Mouse (Mus musculus) brain, embryonic 18.5 days (tissue): ENCODE data around the gene Aff4.
"Not testable (repeated sequence)": the region's sequence is repeated elsewhere in the genome, so short reads cannot be mapped to it uniquely, and the experiment has no call there.

Source experiments
- DNase-seq: peaks from one replicate; pipeline ENCODE4 v3.0.0-alpha.2; 2012; ENCODE audit warnings: low read depth, low spot score

Gene Aff4

GRCm38 (mm10) chr11:53350291-53351223 lies at the start of gene Aff4:
Gene Aff4, plus strand, starts transcription at chr11:53350833.
- peak; percentile 81 for DNase-seq

- no peak for DNase-seq
These were observed 49.5 kb upstream of the Aff4 start for GRCm38 (mm10) chr11:53301167-53301515.

- DNase-seq = no peak
These were observed 46.4 kb upstream of the Aff4 start for GRCm38 (mm10) chr11:53304044-53304840.

- no peak for DNase-seq
These were observed 43.7 kb upstream of the Aff4 start for GRCm38 (mm10) chr11:53306965-53307364.

DNA sequence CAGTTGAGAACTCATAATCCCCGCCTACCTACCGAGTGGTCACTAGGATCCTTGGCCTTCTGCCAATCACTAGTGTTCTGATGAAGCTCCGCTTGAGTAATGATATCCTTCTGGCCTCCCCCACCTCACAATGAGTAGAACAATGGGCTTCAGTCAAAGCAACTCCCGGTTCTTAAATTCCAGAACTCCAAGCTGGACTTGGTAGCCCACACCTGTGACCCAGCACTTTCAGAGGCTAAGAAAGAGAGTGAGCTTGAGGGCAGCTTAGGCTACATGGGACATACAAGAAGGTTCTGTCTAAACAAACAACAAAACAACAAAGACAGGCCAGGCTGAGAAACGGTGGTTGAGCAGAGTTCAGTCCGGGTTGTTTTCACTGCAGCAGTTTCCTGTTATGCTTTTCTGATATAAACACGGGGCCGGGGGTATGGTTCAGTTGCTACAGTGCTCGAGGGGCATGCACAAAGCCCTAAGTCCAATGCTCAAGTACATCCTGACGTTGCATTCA lies 43.0 kb upstream of the Aff4 start:
- DNase-seq = no peak

DNA sequence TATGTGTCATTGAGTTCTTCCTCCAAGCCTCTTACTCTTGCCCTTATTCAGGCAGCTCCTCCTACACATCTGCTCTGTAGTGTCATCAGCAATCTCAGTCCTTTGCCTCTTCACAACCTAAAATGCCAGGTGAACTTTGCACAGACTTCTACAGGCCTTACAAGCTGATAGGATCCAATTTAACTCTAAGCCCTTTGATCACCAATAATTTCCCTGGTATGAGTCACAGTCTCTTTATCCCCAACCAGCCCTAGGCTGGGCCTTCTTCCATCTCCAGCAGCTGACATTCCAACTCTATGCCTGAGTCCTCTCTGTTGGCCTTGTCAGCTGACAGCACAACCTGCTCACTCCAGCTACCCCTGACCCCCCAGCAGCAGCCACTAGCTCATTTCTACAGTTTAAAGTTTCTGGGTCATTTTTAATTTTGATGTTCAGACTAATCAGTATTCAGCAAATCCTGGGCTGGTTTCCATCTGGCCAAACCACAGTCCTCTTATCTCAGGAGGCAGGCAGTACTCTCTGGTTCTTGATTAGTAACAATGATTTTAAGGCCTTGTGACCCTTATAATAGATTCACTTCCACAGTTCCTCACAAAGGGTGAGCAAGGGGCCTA lies 42.3 kb upstream of the Aff4 start:
- no peak for DNase-seq

GRCm38 (mm10) chr11:53308884-53309310 lies 41.7 kb upstream of the Aff4 start:
- no peak for DNase-seq

DNA sequence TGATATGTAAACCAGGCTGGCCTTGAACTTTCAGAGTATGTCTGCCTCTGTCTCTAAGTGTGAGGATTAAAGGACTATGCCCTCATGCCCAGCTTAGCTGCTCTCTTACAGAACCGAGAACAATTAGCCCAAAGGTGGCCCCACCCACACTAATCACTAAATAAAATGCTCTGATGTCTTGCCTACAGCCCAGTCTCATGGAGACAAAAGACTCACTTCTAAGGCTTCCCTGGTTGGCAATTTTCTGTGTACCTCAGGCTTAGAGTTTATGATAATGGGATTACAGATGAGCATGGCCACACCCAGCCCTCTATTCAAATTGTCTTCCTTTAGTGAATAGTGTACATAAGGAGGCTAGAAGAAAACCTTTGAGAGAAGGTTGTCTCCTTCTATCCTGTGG lies 39.2 kb upstream of the Aff4 start:
- DNase-seq = no peak

DNA sequence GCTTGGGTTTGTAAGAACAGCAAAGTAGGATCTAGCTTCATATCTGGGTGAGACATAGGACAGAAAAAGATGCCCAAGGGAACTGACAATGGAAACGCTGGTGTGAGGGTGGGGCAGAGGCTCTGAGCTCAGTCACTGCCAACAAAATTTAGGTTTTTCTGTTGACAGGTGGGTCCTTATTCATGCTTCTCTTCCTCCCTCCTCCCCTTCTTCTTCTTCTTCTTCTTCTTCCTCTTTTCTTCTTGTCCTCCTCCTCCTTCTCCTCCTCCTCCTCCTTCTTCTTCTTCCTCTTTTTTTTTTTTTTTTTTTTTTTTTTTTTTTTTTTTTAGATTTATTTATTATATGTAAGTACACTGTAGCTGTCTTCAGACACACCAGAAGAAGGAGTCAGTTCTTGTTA lies 37.8 kb upstream of the Aff4 start:
- DNase-seq = not testable (repeated sequence)

DNA sequence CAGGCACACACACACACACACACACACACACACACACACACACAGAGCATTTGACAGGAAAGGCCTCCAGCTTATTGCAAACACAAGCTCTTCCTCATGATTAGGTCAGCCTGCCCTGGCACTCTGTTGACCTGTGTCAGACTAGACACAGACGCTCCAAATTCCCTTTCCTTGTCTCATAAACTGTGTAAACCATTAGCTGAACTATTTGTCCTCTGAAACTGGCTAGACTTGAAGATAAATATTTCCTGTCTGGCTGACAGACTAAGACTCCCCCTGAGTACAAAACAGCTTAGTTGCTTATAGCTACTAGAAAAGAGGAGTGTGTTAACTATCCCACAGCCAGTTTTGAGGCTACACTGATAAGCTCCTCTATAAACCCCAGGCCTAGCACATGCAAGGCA lies 35.9 kb upstream of the Aff4 start:
- no peak for DNase-seq

DNA sequence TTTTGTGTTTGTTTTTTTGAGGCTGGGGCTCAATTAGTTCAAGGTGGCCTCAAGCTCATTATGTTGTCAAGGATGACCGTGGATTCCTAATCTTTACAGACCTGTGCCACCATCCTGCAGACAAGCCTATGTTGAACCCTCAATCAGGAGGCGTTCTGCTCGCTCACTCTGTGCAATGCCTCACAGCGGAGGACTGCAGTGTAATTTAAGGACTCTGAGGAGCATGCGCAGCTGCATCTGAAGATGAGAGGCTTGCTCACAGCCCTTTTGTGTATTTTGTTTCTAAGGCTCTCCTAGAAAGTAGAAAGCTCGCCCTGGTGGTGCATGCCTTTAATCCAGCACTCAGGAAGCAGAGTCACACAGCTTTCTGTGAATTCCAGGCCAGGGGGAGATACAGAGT lies 33.6 kb upstream of the Aff4 start:
- no peak for DNase-seq

- DNase-seq = no peak
These were observed 32.6 kb upstream of the Aff4 start for GRCm38 (mm10) chr11:53318041-53318440.

DNA sequence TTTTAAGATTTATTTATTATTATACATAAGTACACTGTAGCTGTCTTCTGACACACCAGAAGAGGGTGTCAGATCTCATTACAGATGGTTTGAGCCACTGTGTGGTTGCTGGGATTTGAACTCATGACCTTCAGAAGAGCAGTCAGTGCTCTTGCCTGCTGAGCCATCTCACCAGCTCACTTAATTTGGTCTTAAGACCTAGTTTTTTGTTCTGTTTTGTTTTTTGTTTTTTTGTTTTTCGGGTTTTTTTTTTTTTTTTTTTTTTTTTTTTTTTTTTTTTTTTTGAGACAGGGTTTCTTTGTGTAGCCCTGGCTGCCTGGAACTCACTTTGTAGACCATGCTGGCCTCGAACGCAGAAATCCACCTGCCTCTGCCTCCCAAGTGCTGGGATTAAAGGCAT lies 32.1 kb upstream of the Aff4 start:
- not testable (repeated sequence) for DNase-seq

- not testable (repeated sequence) for DNase-seq
These were observed 30.8 kb upstream of the Aff4 start for GRCm38 (mm10) chr11:53319867-53320266.

DNA sequence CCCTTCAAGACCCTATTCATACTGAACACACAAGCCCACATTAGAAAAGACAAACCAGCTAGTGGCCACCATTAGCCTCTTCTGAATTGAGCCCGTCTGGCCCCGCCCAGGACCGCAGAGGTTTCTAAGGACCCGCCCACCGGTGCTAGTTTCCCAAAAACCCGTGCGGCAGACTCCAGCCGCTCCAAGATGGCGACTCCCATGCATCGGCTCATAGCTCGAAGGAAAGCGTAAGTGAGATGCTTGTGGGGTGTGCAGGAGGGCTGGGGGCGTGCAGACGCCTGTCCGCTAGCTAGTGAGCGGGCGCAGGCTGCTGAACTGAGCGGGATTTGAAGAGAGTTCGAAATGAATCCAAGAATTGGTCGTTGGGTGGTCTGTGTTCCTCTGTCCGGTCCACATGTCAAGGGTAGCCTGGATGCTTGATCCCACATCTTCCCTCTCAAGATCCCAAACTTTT lies 26.1 kb upstream of the Aff4 start, which contains the start of gene Zcchc10:
TSS of gene Zcchc10 (plus strand) at position 168 of the 457 bp plus-strand sequence.
- DNase-seq = peak; percentile 63

DNA sequence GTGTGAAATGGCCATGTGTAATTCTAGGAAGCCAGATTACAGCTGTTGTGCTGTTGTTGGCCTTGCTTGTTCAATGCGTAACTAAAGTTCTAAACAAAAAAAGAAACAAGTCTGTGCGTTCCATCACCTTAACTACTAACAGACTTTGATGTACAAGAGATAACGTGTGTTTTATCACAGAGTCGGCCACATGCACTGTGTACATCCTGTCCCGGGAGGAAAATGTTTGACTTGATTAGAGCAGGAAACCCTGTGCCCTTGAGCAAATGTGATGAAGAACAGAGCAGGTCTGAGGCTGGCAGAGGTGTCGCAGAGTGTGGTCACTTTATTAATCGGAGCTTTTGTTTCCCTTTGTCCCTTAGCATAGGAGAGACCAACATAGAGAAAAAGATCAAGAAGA lies 20.3 kb upstream of the Aff4 start:
- DNase-seq = no peak

- DNase-seq = no peak
These were observed 19.5 kb upstream of the Aff4 start for GRCm38 (mm10) chr11:53331121-53331520.

DNA sequence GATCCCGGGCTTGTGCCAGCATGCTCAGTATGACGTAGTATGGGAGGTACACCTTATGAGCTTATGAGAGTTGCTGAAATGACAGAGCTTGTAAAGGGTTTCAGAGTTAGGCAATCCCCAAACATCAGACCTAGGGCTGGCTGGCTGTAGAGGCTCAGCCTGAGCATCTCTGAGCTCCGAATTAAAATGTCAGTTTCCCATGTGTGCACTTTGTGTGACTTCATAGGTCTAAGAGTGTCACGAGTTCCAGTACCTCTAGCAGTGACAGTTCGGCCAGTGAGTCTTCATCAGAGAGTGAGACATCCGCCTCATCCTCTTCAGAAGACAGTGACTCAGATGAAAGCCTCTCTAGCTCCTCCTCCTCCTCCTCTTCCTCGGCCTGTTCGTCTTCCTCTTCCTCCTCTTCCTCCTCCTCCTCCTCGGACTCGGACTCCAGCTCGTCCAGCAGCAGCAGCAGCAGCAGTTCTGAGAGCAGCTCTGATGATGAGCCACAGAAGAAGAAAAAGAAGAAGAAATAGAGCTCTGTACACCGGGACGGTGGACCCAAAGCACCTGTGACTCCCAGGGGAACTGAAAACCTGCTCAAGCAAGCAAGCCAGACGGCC lies 18.5 kb upstream of the Aff4 start:
- no peak for DNase-seq

DNA sequence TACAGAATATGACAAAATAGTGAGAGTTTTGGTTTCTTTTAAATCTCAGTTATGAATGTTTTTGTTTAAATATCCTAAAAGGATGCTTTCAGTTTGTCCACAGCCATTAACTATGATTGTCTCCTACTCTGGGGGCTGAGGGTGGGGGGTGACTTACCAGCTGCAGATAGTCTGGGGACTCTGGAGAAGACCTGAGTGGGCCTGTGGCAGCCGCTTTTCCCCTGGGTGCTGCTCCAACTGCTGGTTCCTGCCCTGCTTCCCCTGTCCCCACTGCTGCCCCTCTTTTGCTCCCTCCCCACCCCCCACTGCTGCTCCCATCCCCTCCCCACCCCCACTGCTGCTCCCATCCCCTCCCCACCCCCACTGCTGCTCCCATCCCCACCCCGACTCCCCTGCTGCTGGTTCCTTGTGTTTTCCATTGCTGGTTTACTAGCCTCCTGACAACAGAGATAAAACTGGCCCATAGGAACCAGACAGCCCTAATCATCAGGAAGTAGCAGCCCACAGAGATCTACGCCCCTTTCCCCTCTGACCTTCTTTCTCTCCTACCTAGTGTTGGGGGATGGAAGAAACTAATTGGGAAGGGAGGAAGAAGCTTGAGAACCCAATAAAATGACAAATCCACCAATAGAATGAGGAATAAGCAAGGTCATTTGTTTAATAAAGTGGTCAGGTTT lies 15.0 kb upstream of the Aff4 start:
- no peak for DNase-seq

GRCm38 (mm10) chr11:53336182-53336571 lies 14.5 kb upstream of the Aff4 start:
- DNase-seq = no peak

GRCm38 (mm10) chr11:53336924-53337323 lies 13.7 kb upstream of the Aff4 start:
- no peak for DNase-seq
